Mouse (Mus musculus) lung, embryonic 14.5 days (tissue): ENCODE measurements around the gene Mycbp. TPM values are rescaled to one million over a fixed set of nuclear protein-coding genes. Genes with fewer than 3 reads are reported as not detected.
A peak's percentile ranks its signal among the peaks of the same experiment; 100 is the strongest.

Experiments used
- ATAC-seq: fragments of 200-750 bp; cut with Nextera tagmentation; 2 replicates; pipeline ENCODE4 v1.8.0; 2017; ENCODE audit warnings: mild to moderate bottlenecking, moderate TSS enrichment, moderate library complexity; ENCODE audit not compliant: insufficient read depth
- DNase-seq: peaks from one replicate; pipeline ENCODE4 v3.0.0-alpha.2; 2015
- H3K27ac ChIP-seq: fragments of 300-500 bp; sonication (generic); 2 replicates; pipeline ENCODE4 v1.5.1; 2014; ENCODE audit warnings: low read depth, mild to moderate bottlenecking, moderate library complexity
- H3K27me3 ChIP-seq: fragments of 300-500 bp; sonication (generic); 2 replicates; pipeline ENCODE4 v1.6.1; 2014; ENCODE audit warnings: low read length, control low read depth; ENCODE audit not compliant: insufficient read depth
- H3K36me3 ChIP-seq: fragments of 300-500 bp; sonication (generic); 2 replicates; pipeline ENCODE4 v1.6.1; 2014; ENCODE audit warnings: control low read depth; ENCODE audit not compliant: insufficient read depth
- H3K4me1 ChIP-seq: fragments of 300-500 bp; sonication (generic); 2 replicates; pipeline ENCODE4 v1.6.1; 2014; ENCODE audit warnings: antibody characterized with exemption, control low read depth; ENCODE audit not compliant: insufficient read depth
- H3K4me2 ChIP-seq: fragments of 300-500 bp; sonication (generic); 2 replicates; pipeline ENCODE4 v1.6.1; 2014; ENCODE audit warnings: mild to moderate bottlenecking
- H3K4me3 ChIP-seq: fragments of 300-500 bp; sonication (generic); 2 replicates; pipeline ENCODE4 v1.5.1; 2014; ENCODE audit warnings: low read depth, low read length
- H3K9ac ChIP-seq: fragments of 300-500 bp; sonication (generic); 2 replicates; pipeline ENCODE4 v1.6.1; 2014
- H3K9me3 ChIP-seq: fragments of 300-500 bp; sonication (generic); 2 replicates; pipeline ENCODE4 v1.6.1; 2016; ENCODE audit warnings: low read depth, low read length, control low read depth
- CTCF ChIP-seq: IDR thresholded peaks from 2 replicates; pipeline ENCODE4 v1.5.1; 2016; ENCODE audit warnings: antibody characterized with exemption, low read depth
- WGBS: fragments of 180-500 bp; shearing (Covaris S2); extraction: QIAGEN DNeasy Blood & Tissue Kit; methylation state at CpG from one replicate; pipeline ENCODE4 v1.1.7; 2014; 5-methylcytosine and 5-hydroxymethylcytosine counted together
- polyA plus RNA-seq: library from polyadenylated mRNA; unstranded; fragments of >200 nt; fragmentation: Nextera tagmentation; extraction: Ambion mirVana; gene quantifications from 2 replicates; pipeline ENCODE4 v1.2.1, GENCODE M21; 2014

The Mycbp gene
- polyA plus RNA-seq, 1 experiment from 2014 or later = 61.5 TPM

GRCm38 (mm10) chr4:123894295-123894694, 10.3 kb upstream of the Mycbp start:
- Histone ChIP-seq H3K27ac (no peak overlapping the region), H3K9ac (no peak overlapping the region), H3K9me3 (no peaks in the 10 kb centered on the region), H3K27me3 (no peaks in the 10 kb centered on the region), H3K4me3 (no peak overlapping the region), H3K4me2 (no peak overlapping the region), H3K4me1 (no peaks in the 10 kb centered on the region), H3K36me3 (no peaks in the 10 kb centered on the region)
- WGBS = 83% methylated on average over 4 of the region's 4 CpGs
- no peak for TF ChIP-seq CTCF
- ATAC-seq (no peak), DNase-seq (no peak)

- H3K4me1 ChIP-seq = no peaks in the 10 kb centered on the region
- WGBS = 12% methylated on average over 5 of the region's 5 CpGs
- peak; percentile 86 for TF ChIP-seq CTCF
- no peak overlapping the region for H3K9ac ChIP-seq
- ATAC-seq (no peak), DNase-seq (peak; percentile 81)
- H3K4me2 ChIP-seq = no peak overlapping the region
- no peak overlapping the region for H3K27ac ChIP-seq
- H3K9me3 ChIP-seq = no peaks in the 10 kb centered on the region
- no peak overlapping the region for H3K4me3 ChIP-seq
- H3K27me3 ChIP-seq = no peaks in the 10 kb centered on the region
- no peaks in the 10 kb centered on the region for H3K36me3 ChIP-seq
Measured at GRCm38 (mm10) chr4:123898696-123899095, 5.9 kb upstream of the Mycbp start.

GRCm38 (mm10) chr4:123903432-123903831, 1.2 kb upstream of the Mycbp start:
- Histone ChIP-seq H3K9me3 (no peaks in the 10 kb centered on the region), H3K27me3 (no peaks in the 10 kb centered on the region), H3K4me1 (peaks cover 5% of the 10 kb centered on the region; the same call in 1 of the 2 replicates), H3K27ac (no peak overlapping the region), H3K4me3 (0 out of 2 replicates have a peak overlapping the region, but pooled peaks have one; percentile 74), H3K9ac (no peak overlapping the region), H3K4me2 (no peak overlapping the region), H3K36me3 (peaks cover 4% of the 10 kb centered on the region)
- DNase-seq = no peak
- 71% methylated on average over 3 of the region's 3 CpGs for WGBS
- 0 out of 2 replicates have a peak, but pooled peaks have one; percentile 8 for TF ChIP-seq CTCF
- ATAC-seq = no peak

- Histone ChIP-seq H3K27ac (peak overlapping the region; percentile 67), H3K36me3 (peaks cover 20% of the 10 kb centered on the region), H3K4me2 (peak overlapping the region; percentile 77), H3K9me3 (no peaks in the 10 kb centered on the region), H3K9ac (peak overlapping the region; percentile 75), H3K27me3 (no peaks in the 10 kb centered on the region), H3K4me1 (peaks cover 5% of the 10 kb centered on the region; the same call in 1 of the 2 replicates), H3K4me3 (peak overlapping the region; percentile 74)
- no peak for TF ChIP-seq CTCF
- 1% methylated on average over 53 of the region's 53 CpGs for WGBS
- DNase-seq (peak; percentile 68), ATAC-seq (no peak)
Measured at GRCm38 (mm10) chr4:123905126-123905668, 565 bp downstream of the Mycbp start.

- Histone ChIP-seq H3K9me3 (no peaks in the 10 kb centered on the region), H3K27ac (no peak overlapping the region), H3K27me3 (no peaks in the 10 kb centered on the region), H3K9ac (no peak overlapping the region), H3K4me1 (no peaks in the 10 kb centered on the region), H3K36me3 (peaks cover 42% of the 10 kb centered on the region), H3K4me3 (no peak overlapping the region), H3K4me2 (no peak overlapping the region)
- DNase-seq (no peak), ATAC-seq (no peak)
- WGBS = 87% methylated on average over 4 of the region's 4 CpGs
- no peak for TF ChIP-seq CTCF
Measured at GRCm38 (mm10) chr4:123911503-123911902, 6.9 kb downstream of the Mycbp start.

DNA sequence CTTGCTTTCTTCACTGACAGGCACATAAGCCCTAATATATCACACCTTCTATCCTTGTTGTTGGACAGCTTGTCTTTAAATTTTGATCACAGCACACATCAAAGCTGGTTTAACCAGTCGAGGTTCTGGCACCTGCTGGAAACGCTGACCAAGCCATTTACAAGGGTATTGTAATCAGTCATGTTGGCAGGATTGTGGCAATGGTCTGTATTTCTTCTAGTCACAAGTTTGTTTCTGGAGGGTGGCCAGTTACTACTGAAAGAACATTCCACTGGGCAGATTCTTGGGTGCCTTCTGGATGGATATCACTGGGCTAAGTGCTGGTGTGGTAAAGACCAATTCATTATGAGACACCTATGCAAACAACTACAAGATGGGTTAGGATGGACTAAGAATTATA, 7.8 kb downstream of the Mycbp start:
- TF ChIP-seq CTCF = no peak
- no peaks in the 10 kb centered on the region for H3K9me3 ChIP-seq
- WGBS = 49% methylated on average over 2 of the region's 2 CpGs
- peaks cover 42% of the 10 kb centered on the region for H3K36me3 ChIP-seq
- no peak overlapping the region for H3K9ac ChIP-seq
- no peaks in the 10 kb centered on the region for H3K27me3 ChIP-seq
- ATAC-seq (no peak), DNase-seq (no peak)
- no peak overlapping the region for H3K4me2 ChIP-seq
- no peak overlapping the region for H3K27ac ChIP-seq
- H3K4me3 ChIP-seq = no peak overlapping the region
- H3K4me1 ChIP-seq = no peaks in the 10 kb centered on the region

DNA sequence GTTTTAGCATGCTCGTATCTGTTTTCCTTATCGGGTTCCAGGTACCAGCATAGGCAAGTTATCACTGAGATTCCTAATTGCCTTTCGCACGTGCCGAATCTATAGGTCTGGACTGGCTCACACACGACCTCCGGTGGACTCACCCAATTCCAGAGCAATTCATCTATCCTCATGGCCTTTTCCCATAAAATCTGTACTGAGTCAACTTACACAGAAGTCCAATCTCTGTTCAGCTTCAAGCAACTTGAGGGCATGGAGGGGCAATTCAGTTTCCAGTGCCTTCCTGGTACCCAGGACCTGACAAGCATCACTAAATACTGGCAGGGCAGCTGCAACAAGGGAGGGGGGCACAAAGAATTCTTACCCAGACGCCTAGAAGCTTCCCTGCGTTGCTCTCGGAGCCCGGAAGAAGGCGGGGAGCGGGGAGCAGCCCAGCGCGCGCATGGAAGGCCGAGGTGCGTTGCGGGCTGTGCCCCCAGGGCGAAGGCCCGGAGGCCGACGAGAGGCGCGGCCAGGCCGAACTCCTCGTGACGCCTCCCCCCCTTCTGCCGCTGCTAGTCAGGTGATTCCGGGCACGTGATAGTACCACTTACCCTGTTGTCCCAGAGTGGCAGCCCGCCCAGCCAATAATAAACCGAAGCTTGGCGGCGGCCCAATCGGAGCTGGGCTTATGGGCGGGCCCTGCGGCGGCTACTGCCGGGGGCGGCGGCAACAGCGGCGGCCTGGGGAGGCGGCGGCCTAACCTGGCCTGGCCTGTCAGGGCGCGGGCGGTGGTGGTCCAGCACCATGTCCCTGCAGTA, 12.3 kb downstream of the Mycbp start, which contains the start of gene Rragc:
Gene Rragc, plus strand, starts transcription at position 699 of the 800 bp plus-strand sequence.
- Histone ChIP-seq H3K9ac (peak within 1 kb of the TSS; percentile 90), H3K27me3 (no peaks in the 10 kb centered on the region), H3K4me1 (peaks cover 7% of the 10 kb centered on the region; the same call in 1 of the 2 replicates), H3K4me3 (peak within 1 kb of the TSS; percentile 98), H3K27ac (peak within 1 kb of the TSS; percentile 80), H3K4me2 (peak within 1 kb of the TSS; percentile 86), H3K9me3 (no peaks in the 10 kb centered on the region), H3K36me3 (peaks cover 30% of the 10 kb centered on the region)
- 1% methylated on average over 49 of the region's 49 CpGs for WGBS
- TF ChIP-seq CTCF = no peak
- ATAC-seq (peak; percentile 99), DNase-seq (peak; percentile 100)
